Mouse (Mus musculus) midbrain, embryonic 10.5 days (tissue): ENCODE measurements around the gene Ap3b1. TPM values are rescaled to one million over a fixed set of nuclear protein-coding genes. Genes with fewer than 3 reads are reported as not detected.

Experiments used
- DNase-seq: peaks from one replicate; pipeline ENCODE4 v3.0.0-alpha.2; 2017; ENCODE audit warnings: low spot score
- H3K27ac ChIP-seq: fragments of 300-500 bp; sonication (generic); replicated peaks from 2 replicates; pipeline ENCODE4 v1.5.1; 2016; ENCODE audit warnings: mild to moderate bottlenecking
- H3K27me3 ChIP-seq: fragments of 300-500 bp; sonication (generic); 2 replicates; pipeline ENCODE4 v1.6.1; 2016; ENCODE audit warnings: low read depth, mild to moderate bottlenecking; ENCODE audit not compliant: poor library complexity, severe bottlenecking
- H3K36me3 ChIP-seq: fragments of 300-500 bp; sonication (generic); 2 replicates; pipeline ENCODE4 v1.6.1; 2016; ENCODE audit warnings: mild to moderate bottlenecking, moderate library complexity
- H3K4me1 ChIP-seq: fragments of 300-500 bp; sonication (generic); 2 replicates; pipeline ENCODE4 v1.6.1; 2016
- H3K4me3 ChIP-seq: fragments of 300-500 bp; sonication (generic); 2 replicates; pipeline ENCODE4 v1.5.1; 2016; ENCODE audit warnings: mild to moderate bottlenecking, moderate library complexity
- H3K9me3 ChIP-seq: fragments of 300-500 bp; sonication (generic); replicated peaks from 2 replicates; pipeline ENCODE4 v1.6.1; 2016; ENCODE audit warnings: mild to moderate bottlenecking
- WGBS: fragments of 180-500 bp; shearing (Covaris S2); methylation state at CpG from one replicate; pipeline ENCODE4 v1.1.7; 2016; 5-methylcytosine and 5-hydroxymethylcytosine counted together
- microRNA-seq: library from miRNA; unstranded; fragments of <30 nt; microRNA quantifications from one replicate; pipeline ENCODE4, GENCODE M21; 2017
- polyA plus RNA-seq: library from polyadenylated mRNA; unstranded; fragments of >200 nt; fragmentation: Nextera tagmentation; extraction: Ambion mirVana; gene quantifications from 2 replicates; pipeline ENCODE4 v1.2.1, GENCODE M21; 2016

Ap3b1 gene
- polyA plus RNA-seq, 1 experiment from 2014 or later = 35.6 TPM

- Histone ChIP-seq H3K9me3 (no peaks in the 10 kb centered on the region), H3K27ac (no peak overlapping the region), H3K36me3 (no peaks in the 10 kb centered on the region), H3K4me3 (peak overlapping the region; percentile 47; the same call in 1 of the 2 replicates), H3K4me1 (peaks cover 19% of the 10 kb centered on the region), H3K27me3 (peaks cover 99% of the 10 kb centered on the region)
- DNase-seq = peak; percentile 33
- WGBS = 2% methylated on average over 14 of the region's 14 CpGs
These were observed 236.5 kb downstream of the Ap3b1 start for GRCm38 (mm10) chr13:94595289-94595688.

GRCm38 (mm10) chr13:94595701-94596361, 237.1 kb downstream of the Ap3b1 start:
- WGBS = under 1% methylated on average over 38 of the region's 38 CpGs

GRCm38 (mm10) chr13:94596386-94597033, 237.8 kb downstream of the Ap3b1 start:
- H3K27me3 ChIP-seq = peaks cover 100% of the 10 kb centered on the region
- H3K4me1 ChIP-seq = peaks cover 19% of the 10 kb centered on the region
- no peaks in the 10 kb centered on the region for H3K9me3 ChIP-seq
- H3K36me3 ChIP-seq = no peaks in the 10 kb centered on the region
- peak; percentile 39 for DNase-seq
- peak overlapping the region; percentile 47 for H3K4me3 ChIP-seq
- 12% methylated on average over 20 of the region's 20 CpGs for WGBS
- H3K27ac ChIP-seq = no peak overlapping the region

More at GRCm38 (mm10) chr13:94595701-94596361, 237.1 kb downstream of the Ap3b1 start:
- Histone ChIP-seq H3K27ac (no peak overlapping the region; the same call in 1 of the 2 replicates), H3K9me3 (no peaks in the 10 kb centered on the region), H3K36me3 (no peaks in the 10 kb centered on the region), H3K4me1 (peaks cover 19% of the 10 kb centered on the region), H3K4me3 (peak overlapping the region; percentile 47), H3K27me3 (peaks cover 100% of the 10 kb centered on the region)
- DNase-seq = peak; percentile 53

- Histone ChIP-seq H3K27ac (no peak overlapping the region), H3K4me3 (no peak overlapping the region), H3K27me3 (peaks cover 100% of the 10 kb centered on the region), H3K4me1 (peaks cover 19% of the 10 kb centered on the region), H3K9me3 (no peaks in the 10 kb centered on the region), H3K36me3 (no peaks in the 10 kb centered on the region)
- DNase-seq = no peak
- WGBS = 59% methylated on average over 8 of the region's 8 CpGs
These were observed 241.0 kb downstream of the Ap3b1 start for GRCm38 (mm10) chr13:94599718-94600117.

GRCm38 (mm10) chr13:94607035-94607860, 248.5 kb downstream of the Ap3b1 start:
- Histone ChIP-seq H3K4me1 (peaks cover 17% of the 10 kb centered on the region), H3K4me3 (no peak overlapping the region), H3K9me3 (no peaks in the 10 kb centered on the region), H3K27ac (no peak overlapping the region), H3K36me3 (no peaks in the 10 kb centered on the region), H3K27me3 (peaks cover 96% of the 10 kb centered on the region)
- WGBS = 87% methylated on average over 9 of the region's 9 CpGs
- DNase-seq = no peak

- H3K9me3 ChIP-seq = no peaks in the 10 kb centered on the region
- 58% methylated on average over 7 of the region's 7 CpGs for WGBS
- no peak for DNase-seq
These were observed 249.1 kb downstream of the Ap3b1 start for GRCm38 (mm10) chr13:94607861-94608223.

GRCm38 (mm10) chr13:94608420-94608831, 249.7 kb downstream of the Ap3b1 start:
- WGBS = 5% methylated on average over 11 of the region's 11 CpGs
- H3K27me3 ChIP-seq = peaks cover 96% of the 10 kb centered on the region
- H3K27ac ChIP-seq = peak overlapping the region; percentile 43
- H3K4me3 ChIP-seq = no peak overlapping the region
- peak; percentile 41 for DNase-seq
- H3K9me3 ChIP-seq = no peaks in the 10 kb centered on the region
- no peaks in the 10 kb centered on the region for H3K36me3 ChIP-seq
- H3K4me1 ChIP-seq = peaks cover 17% of the 10 kb centered on the region

More at GRCm38 (mm10) chr13:94607861-94608223, 249.1 kb downstream of the Ap3b1 start:
- Histone ChIP-seq H3K36me3 (no peaks in the 10 kb centered on the region), H3K4me3 (no peak overlapping the region), H3K27ac (no peak overlapping the region), H3K27me3 (peaks cover 96% of the 10 kb centered on the region), H3K4me1 (peaks cover 17% of the 10 kb centered on the region)

- Histone ChIP-seq H3K27ac (peak overlapping the region; percentile 43), H3K4me1 (peaks cover 17% of the 10 kb centered on the region), H3K9me3 (no peaks in the 10 kb centered on the region), H3K36me3 (no peaks in the 10 kb centered on the region), H3K27me3 (peaks cover 96% of the 10 kb centered on the region), H3K4me3 (no peak overlapping the region)
- DNase-seq = no peak
- WGBS = 67% methylated on average over 10 of the region's 10 CpGs
These were observed 250.2 kb downstream of the Ap3b1 start for GRCm38 (mm10) chr13:94608947-94609346.

Small RNAs within 50 kb of the gene (microRNA-seq; reads per million reads assigned to microRNA genes)
- not detected for gene Gm25109

Other genes starting within 250 kb of the Ap3b1 start
- gene Scamp1, start 73.1 kb upstream of the Ap3b1 start, polyA plus RNA-seq = 25.5 and 32.3 TPM in 2 replicates